Mouse (Mus musculus) c-Kit-positive CD71-negative TER-119-negative erythroid progenitor cells, embryonic 14.5 days (primary cell): ENCODE measurements around the gene Polr1e.
"Not testable (repeated sequence)": the region's sequence is repeated elsewhere in the genome, so short reads cannot be mapped to it uniquely, and the experiment has no call there.

ENCODE experiments used
- DNase-seq: peaks from one replicate; pipeline ENCODE4 v3.0.0-alpha.2; 2013; ENCODE audit warnings: low read depth

The Polr1e gene

DNA sequence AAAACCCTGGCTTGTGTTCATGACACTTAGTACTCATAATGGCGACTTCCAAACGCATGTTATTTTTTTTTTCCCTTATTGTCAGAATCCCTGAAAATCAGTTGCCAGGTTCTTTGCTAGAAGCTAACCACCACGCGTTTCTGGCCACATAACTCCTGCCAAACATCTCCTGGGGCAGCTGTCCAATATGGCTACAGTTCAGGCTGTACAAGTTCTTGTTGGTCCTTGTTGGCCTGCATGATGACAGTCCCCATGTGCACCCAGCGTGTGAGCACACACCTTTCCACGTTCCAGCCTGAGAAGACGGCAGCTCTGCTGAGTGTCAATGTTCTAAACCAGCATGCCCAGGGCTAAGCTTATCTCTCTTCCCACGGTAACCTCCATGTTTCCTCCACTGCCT is 37.1 kb downstream of the Polr1e start:
- DNase-seq: no peak

DNA sequence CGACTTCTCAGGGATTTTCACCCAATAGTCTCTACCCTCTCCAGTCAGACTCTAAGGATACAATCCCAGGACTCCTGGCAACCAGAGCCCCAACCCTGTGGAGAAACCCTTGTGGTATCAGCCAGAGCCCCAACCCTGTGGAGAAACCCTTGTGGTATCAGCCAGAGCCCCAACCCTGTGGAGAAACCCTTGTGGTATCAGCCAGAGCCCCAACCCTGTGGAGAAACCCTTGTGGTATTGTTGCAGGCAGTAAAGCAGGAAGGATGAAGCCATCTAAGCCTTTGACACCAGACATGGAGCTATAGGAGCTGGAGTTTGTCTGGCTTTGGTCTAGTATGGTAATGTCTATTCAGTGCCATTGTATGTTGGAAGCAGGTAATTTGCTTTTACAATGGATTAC is 45.5 kb downstream of the Polr1e start:
- not testable (repeated sequence) for DNase-seq

DNA sequence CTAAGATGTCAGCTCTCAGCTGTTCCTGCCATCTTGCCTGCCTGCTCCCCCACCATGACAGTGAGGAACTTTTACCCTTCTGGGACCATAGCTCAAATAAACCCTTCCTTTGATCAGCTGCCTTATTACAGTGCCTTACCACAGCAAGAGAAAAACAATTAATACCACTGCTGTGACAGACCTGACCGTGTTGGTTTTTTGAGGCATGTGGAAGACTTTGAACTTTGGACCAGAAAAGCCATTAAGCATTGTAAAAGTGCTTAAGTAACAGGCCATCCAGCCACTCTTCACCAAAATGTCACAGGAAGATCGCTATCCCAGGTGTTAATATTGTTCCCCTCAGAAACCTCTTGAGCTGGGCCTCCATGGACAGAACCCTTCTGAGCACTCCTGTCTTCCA is 46.2 kb downstream of the Polr1e start:
- no peak for DNase-seq

DNA sequence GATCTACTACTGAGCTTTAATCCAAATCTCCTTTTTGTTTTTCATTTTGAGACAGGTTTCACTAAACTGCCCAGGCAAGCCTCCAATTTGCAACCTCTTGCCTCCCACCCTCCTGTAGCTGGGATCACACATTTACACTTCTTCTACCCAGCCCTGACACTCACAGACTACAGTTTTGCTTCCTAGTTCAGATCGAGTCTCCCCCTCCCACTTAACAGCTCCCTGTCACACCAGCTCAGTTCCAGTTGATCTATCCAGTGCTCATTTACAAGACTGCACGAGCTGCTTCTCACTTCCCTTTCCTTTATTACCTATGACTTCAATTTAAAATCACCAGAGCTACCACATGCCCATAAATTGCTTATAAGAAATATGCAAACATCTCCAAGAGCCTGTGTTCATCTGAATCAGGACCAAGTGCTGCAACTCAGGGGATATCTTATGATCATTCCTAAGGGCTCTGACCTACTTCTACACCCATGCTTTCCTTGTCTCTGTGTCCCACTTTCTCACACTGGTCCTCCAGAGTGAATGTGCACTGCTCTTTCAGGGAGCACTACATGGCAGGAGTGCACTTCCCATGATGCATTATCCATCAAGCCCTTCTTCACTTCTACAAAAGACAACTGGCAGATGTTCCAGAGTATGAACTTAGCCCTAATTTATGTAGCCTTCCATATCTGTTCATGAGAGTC is 47.8 kb downstream of the Polr1e start:
- DNase-seq: no peak

DNA sequence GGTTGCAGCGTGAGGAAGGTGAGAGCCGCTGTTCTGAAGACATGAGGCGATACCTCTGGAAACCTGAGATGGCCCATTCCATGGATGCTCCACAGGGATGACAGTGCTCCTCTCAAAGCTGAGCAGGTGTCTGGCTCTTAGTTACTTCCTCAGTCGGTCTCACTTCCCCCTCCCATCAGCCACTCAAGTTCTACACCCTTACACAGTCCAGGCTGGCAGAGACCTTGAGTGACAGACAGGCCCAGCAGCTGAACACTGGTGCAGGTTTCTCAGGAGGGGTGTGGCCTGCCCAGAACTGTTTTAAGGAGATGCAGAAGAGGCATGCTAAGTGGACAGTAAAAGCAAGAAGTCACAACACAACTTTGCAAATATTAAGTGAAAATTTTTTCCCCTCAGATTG is 49.4 kb downstream of the Polr1e start:
- no peak for DNase-seq

DNA sequence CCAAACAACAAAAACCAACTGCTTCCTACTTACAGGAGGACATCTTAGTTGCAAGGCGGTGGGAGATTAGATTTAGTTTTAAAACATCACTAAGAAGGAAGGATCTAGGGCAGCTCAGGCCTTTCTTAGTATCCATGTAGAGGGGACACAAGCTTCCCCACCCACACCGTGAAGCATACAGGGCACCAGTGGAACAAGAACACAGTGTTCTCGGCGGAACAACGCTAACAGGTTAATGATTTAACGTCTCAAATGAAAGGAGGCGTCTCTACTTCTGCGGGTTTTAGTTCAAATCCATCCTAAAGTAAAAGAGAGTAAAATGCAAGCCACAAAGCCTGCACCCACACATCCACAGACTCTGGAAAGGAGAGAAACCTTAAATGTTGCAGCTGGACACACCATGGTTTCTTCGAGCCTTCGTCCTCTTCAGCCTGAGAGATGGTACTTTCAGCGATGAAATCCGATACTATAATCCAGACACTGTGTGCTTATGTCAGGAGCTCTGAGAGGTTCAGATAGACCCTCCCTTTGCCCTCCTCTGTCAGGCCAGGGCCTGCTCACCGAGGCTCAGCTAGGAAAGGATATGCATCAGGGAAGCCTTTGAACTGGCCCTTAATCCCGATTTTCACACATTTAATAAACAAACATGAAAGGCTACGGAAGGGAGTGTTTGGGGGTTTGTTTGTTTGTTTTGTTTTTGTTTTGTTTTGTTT is 54.0 kb downstream of the Polr1e start:
- no peak for DNase-seq

DNA sequence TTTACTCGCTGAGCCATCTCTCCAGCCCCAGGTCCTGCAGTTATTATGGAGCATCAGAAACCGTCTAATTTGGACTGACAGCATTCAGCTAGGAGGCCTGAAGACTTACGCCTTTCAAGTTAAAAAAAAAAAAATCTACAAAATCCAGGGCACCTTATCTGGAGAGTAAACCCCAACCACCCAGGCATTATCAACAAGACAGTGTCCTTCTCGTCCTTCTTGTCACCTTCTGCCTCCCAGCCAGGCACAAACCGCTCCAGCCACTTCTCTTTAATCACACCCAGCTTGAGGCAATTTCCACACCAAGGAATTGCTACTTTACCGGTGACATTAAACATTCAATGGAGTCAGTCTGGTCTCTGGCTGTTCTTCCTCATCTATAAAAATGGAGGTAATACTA is 55.2 kb downstream of the Polr1e start:
- no peak for DNase-seq

DNA sequence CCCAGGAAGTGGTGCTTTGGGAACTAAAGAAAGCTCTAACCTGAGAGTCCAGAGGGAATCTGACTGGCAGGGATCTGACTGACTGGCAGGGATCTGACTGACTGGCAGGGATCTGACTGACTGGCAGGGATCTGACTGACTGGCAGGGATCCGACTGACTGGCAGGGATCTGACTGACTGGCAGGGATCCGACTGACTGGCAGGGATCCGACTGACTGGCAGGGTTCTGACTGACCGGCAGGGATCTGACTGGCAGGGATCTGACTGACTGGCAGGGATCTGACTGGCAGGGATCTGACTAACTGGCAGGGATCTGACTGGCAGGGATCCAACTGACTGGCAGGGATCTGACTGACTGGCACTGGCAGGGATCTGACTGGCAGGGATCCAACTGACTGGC is 62.7 kb downstream of the Polr1e start:
- DNase-seq: not testable (repeated sequence)

DNA sequence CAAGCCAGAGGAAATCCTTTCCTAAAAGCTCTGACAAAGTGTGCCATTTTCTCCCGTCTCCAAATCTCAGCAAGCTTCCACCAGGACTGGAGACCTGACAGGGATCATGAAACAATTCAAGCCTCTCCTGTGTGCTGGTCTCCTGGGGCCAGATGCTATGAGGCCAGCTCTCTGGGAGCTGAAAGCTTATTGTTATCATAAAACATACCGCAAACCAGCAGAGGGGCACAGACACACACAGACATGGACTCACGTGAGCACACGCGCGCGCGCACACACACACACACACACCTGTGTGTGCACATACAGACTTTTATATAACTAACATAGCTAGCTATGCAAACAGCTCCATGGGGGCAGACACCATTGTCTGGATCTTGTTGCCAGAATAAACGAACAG is 64.6 kb downstream of the Polr1e start:
- no peak for DNase-seq

DNA sequence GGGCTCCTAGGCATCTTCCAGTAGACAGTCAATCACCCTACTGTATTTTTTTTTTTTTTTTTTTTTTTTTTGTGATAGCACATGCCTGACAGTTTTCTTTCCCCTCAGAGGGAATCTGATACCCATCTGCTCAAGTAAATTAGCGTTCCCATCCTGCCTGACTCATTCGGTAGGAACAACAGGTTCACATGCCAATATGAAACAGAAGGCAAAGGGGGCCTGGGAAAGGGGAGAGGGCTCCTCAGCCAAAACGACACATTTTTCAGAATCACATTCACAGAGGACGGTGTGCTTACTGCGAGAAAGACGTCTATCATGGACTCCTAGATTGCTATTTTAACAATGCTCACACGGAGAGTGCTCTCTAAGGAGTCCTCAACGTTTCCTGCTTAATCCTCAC is 65.1 kb downstream of the Polr1e start:
- no peak for DNase-seq

DNA sequence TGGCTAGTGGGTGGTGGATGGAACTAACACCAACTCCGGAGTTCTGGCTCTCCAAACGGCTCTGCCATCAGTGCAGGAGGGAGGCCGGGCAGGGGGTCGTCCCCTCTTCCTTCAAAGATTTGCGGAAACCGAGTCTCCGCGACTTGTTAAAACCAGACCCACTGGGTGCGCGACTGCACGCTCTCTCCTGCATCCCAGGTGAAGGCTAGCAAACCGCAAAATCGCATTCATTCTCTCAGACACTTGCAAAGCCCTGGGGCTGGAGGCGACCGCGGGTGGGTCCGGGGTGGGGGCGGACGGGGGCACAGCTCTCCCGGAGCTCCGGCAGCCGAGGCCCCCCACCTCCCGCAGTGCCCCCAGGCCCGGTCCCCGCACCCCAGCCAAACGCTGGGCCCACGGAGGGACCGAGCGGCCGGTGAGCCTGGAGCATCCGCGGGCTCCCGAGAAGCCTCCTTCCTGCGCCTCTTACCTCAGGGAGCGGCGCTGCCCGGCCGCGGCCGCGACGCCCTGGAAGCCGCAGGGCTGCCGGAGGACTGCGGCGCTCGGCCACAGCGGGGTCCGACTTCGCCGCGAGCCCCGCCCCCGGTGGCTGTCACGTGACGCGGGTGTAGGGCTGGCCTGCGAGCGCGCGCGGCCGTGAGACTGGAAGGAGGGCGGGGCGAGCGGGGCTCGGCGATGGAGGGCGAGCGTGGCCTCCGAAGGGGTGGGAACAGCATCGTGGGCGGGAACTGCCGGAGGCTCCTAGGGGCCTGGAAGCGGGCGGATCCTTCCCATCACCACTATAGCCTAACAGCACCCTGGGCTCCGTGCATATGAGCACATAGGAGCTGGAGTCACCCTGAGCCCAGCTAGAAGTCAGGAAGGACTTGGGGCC is 65.9 kb downstream of the Polr1e start, which contains the start of gene Fbxo10:
TSS of gene Fbxo10 (minus strand) at position 584 of the 874 bp plus-strand sequence.
- DNase-seq: peak; percentile 78

DNA sequence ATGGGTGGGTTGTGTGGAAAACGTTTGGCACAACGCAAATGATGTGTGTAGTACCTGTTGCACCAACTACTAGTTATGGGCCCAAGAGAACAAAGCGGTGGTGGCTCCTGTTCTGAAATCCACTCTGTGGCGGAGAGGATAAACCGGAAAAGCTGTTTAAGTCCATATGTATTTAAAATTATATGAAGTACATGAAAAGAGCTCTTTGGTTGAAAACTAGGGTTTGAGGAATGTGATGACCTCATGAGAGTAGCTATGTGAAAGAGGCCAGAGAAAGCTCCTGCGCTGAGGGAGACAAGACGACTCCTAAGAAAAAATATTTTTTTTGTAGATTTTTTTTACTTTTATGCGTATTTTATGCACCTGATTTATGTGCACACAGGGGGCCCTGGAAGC is 66.5 kb downstream of the Polr1e start:
- DNase-seq: no peak
